Mouse (Mus musculus) limb, embryonic 15.5 days (tissue): ENCODE data around the gene Mettl2. TPM values are rescaled to one million over a fixed set of nuclear protein-coding genes. Genes with fewer than 3 reads are reported as not detected.
A peak's percentile ranks its signal among the peaks of the same experiment; 100 is the strongest.

Experiments used
- ATAC-seq: fragments of 200-750 bp; cut with Nextera tagmentation; 2 replicates; pipeline ENCODE4 v1.8.0; 2017; ENCODE audit warnings: low read depth, moderate TSS enrichment; ENCODE audit not compliant: insufficient number of reproducible peaks, low FRiP score, low TSS enrichment
- H3K27ac ChIP-seq: fragments of 300-500 bp; sonication (generic); 2 replicates; pipeline ENCODE4 v1.5.1; 2015; ENCODE audit warnings: moderate library complexity, mild to moderate bottlenecking, inconsistent platforms
- H3K27me3 ChIP-seq: fragments of 300-500 bp; sonication (generic); 2 replicates; pipeline ENCODE4 v1.6.1; 2015; ENCODE audit warnings: inconsistent platforms
- H3K36me3 ChIP-seq: fragments of 300-500 bp; sonication (generic); 2 replicates; pipeline ENCODE4 v1.6.1; 2015; ENCODE audit warnings: inconsistent platforms
- H3K4me1 ChIP-seq: fragments of 300-500 bp; sonication (generic); 2 replicates; pipeline ENCODE4 v1.6.1; 2015; ENCODE audit warnings: inconsistent platforms
- H3K4me2 ChIP-seq: fragments of 300-500 bp; sonication (generic); 2 replicates; pipeline ENCODE4 v1.6.1; 2015; ENCODE audit warnings: mild to moderate bottlenecking, inconsistent platforms
- H3K4me3 ChIP-seq: fragments of 300-500 bp; sonication (generic); 2 replicates; pipeline ENCODE4 v1.5.1; 2015; ENCODE audit warnings: mild to moderate bottlenecking, inconsistent platforms
- H3K9ac ChIP-seq: fragments of 300-500 bp; sonication (generic); 2 replicates; pipeline ENCODE4 v1.6.1; 2015; ENCODE audit warnings: inconsistent platforms
- H3K9me3 ChIP-seq: fragments of 300-500 bp; sonication (generic); 2 replicates; pipeline ENCODE4 v1.6.1; 2016; ENCODE audit warnings: inconsistent platforms
- WGBS: fragments of 180-500 bp; shearing (Covaris S2); methylation state at CpG from one replicate; pipeline ENCODE4 v1.1.7; 2015; 5-methylcytosine and 5-hydroxymethylcytosine counted together
- polyA plus RNA-seq: library from polyadenylated mRNA; unstranded; fragments of >200 nt; fragmentation: Nextera tagmentation; extraction: Ambion mirVana; gene quantifications from 2 replicates; pipeline ENCODE4 v1.2.1, GENCODE M21; 2015

Mettl2 gene
- polyA plus RNA-seq, 1 experiment from 2014 or later, result 38.5 TPM

GRCm38 (mm10) chr11:105155915-105156314, 29.7 kb downstream of the Mettl2 start:
- no peak overlapping the region for H3K4me3 ChIP-seq
- 47% methylated on average over 4 of the region's 4 CpGs for whole genome bisulfite sequencing
- H3K4me2 ChIP-seq, result no peak overlapping the region
- H3K27ac ChIP-seq, result no peak overlapping the region
- H3K4me1 ChIP-seq, result peaks cover 17% of the 10 kb centered on the region
- peaks cover 3% of the 10 kb centered on the region; the same call in 1 of the 2 replicates for H3K27me3 ChIP-seq
- no peaks in the 10 kb centered on the region for H3K9me3 ChIP-seq
- no peak for ATAC-seq
- H3K36me3 ChIP-seq, result no peaks in the 10 kb centered on the region
- H3K9ac ChIP-seq, result no peak overlapping the region

- Histone ChIP-seq H3K27ac (no peak overlapping the region), H3K9ac (no peak overlapping the region), H3K4me2 (no peak overlapping the region), H3K36me3 (no peaks in the 10 kb centered on the region), H3K4me3 (no peak overlapping the region), H3K9me3 (no peaks in the 10 kb centered on the region), H3K4me1 (peaks cover 10% of the 10 kb centered on the region), H3K27me3 (no peaks in the 10 kb centered on the region)
- ATAC-seq, result no peak
- 82% methylated on average over 19 of the region's 19 CpGs for WGBS
Observed at GRCm38 (mm10) chr11:105156748-105157267, 30.6 kb downstream of the Mettl2 start.

- no peak overlapping the region for H3K4me2 ChIP-seq
- no peak overlapping the region for H3K4me3 ChIP-seq
- ATAC-seq, result no peak
- no peak overlapping the region for H3K9ac ChIP-seq
- H3K9me3 ChIP-seq, result no peaks in the 10 kb centered on the region
- no peaks in the 10 kb centered on the region for H3K27me3 ChIP-seq
- H3K27ac ChIP-seq, result no peak overlapping the region
- no peaks in the 10 kb centered on the region for H3K36me3 ChIP-seq
- peaks cover 8% of the 10 kb centered on the region for H3K4me1 ChIP-seq
Observed at GRCm38 (mm10) chr11:105158047-105158446, 31.8 kb downstream of the Mettl2 start.

- Histone ChIP-seq H3K4me2 (no peak overlapping the region), H3K9ac (no peak overlapping the region), H3K27ac (no peak overlapping the region), H3K9me3 (no peaks in the 10 kb centered on the region), H3K4me3 (no peak overlapping the region), H3K27me3 (no peaks in the 10 kb centered on the region), H3K4me1 (no peaks in the 10 kb centered on the region), H3K36me3 (no peaks in the 10 kb centered on the region)
- no peak for ATAC-seq
- 49% methylated on average over 6 of the region's 6 CpGs for WGBS
Observed at GRCm38 (mm10) chr11:105159673-105160360, 33.6 kb downstream of the Mettl2 start.

- H3K9ac ChIP-seq, result no peak overlapping the region
- H3K36me3 ChIP-seq, result no peaks in the 10 kb centered on the region
- no peak overlapping the region for H3K4me2 ChIP-seq
- no peak overlapping the region for H3K27ac ChIP-seq
- no peak overlapping the region for H3K4me3 ChIP-seq
- H3K4me1 ChIP-seq, result no peaks in the 10 kb centered on the region
- 80% methylated on average over 2 of the region's 2 CpGs for WGBS
- no peaks in the 10 kb centered on the region for H3K9me3 ChIP-seq
- no peak for ATAC-seq
- H3K27me3 ChIP-seq, result 0 out of 2 replicates have a peak, but pooled peaks cover 3% of the 10 kb centered on the region
Observed at GRCm38 (mm10) chr11:105161411-105161810, 35.2 kb downstream of the Mettl2 start.

GRCm38 (mm10) chr11:105164516-105165510, 38.6 kb downstream of the Mettl2 start:
- WGBS, result 79% methylated on average over 69 of the region's 69 CpGs
- Histone ChIP-seq H3K4me1 (no peaks in the 10 kb centered on the region), H3K4me2 (no peak overlapping the region), H3K36me3 (no peaks in the 10 kb centered on the region), H3K4me3 (no peak overlapping the region), H3K27ac (no peak overlapping the region), H3K9ac (no peak overlapping the region), H3K9me3 (no peaks in the 10 kb centered on the region), H3K27me3 (0 out of 2 replicates have a peak, but pooled peaks cover 3% of the 10 kb centered on the region)
- no peak for ATAC-seq

GRCm38 (mm10) chr11:105166780-105167179, 40.6 kb downstream of the Mettl2 start:
- Histone ChIP-seq H3K9ac (no peak overlapping the region), H3K27me3 (0 out of 2 replicates have a peak, but pooled peaks cover 3% of the 10 kb centered on the region), H3K9me3 (no peaks in the 10 kb centered on the region), H3K4me1 (0 out of 2 replicates have a peak, but pooled peaks cover 2% of the 10 kb centered on the region), H3K4me2 (no peak overlapping the region), H3K4me3 (no peak overlapping the region), H3K36me3 (no peaks in the 10 kb centered on the region), H3K27ac (no peak overlapping the region)
- WGBS, result 89% methylated on average over 10 of the region's 10 CpGs
- ATAC-seq, result no peak

GRCm38 (mm10) chr11:105178516-105178915, 52.3 kb downstream of the Mettl2 start, which contains the start of gene Tlk2:
Gene Tlk2, plus strand, starts transcription at chr11:105178807.
- no peaks in the 10 kb centered on the region for H3K27me3 ChIP-seq
- peaks cover 14% of the 10 kb centered on the region for H3K4me1 ChIP-seq
- H3K4me3 ChIP-seq, result no peak within 1 kb of the TSS
- H3K9ac ChIP-seq, result no peak within 1 kb of the TSS
- 40% methylated on average over 2 of the region's 2 CpGs for WGBS
- ATAC-seq, result no peak
- H3K27ac ChIP-seq, result no peak within 1 kb of the TSS
- peak within 1 kb of the TSS; percentile 82; the same call in 1 of the 2 replicates for H3K4me2 ChIP-seq
- H3K36me3 ChIP-seq, result no peaks in the 10 kb centered on the region
- no peaks in the 10 kb centered on the region for H3K9me3 ChIP-seq

- Histone ChIP-seq H3K9ac (no peak overlapping the region), H3K4me1 (peaks cover 14% of the 10 kb centered on the region), H3K27me3 (no peaks in the 10 kb centered on the region), H3K4me2 (peak overlapping the region; percentile 82; the same call in 1 of the 2 replicates), H3K27ac (no peak overlapping the region), H3K9me3 (no peaks in the 10 kb centered on the region), H3K36me3 (peaks cover 6% of the 10 kb centered on the region), H3K4me3 (peak overlapping the region; percentile 93)
- no peak for ATAC-seq
- 84% methylated on average over 4 of the region's 4 CpGs for WGBS
Observed at GRCm38 (mm10) chr11:105179523-105179922, 53.3 kb downstream of the Mettl2 start.

- Histone ChIP-seq H3K4me2 (peak overlapping the region; percentile 82), H3K36me3 (peaks cover 13% of the 10 kb centered on the region), H3K4me1 (peaks cover 14% of the 10 kb centered on the region), H3K4me3 (peak overlapping the region; percentile 93), H3K27me3 (no peaks in the 10 kb centered on the region), H3K9me3 (no peaks in the 10 kb centered on the region), H3K9ac (peak overlapping the region; percentile 82), H3K27ac (peak overlapping the region; percentile 97)
- under 1% methylated on average over 35 of the region's 35 CpGs for WGBS
- ATAC-seq, result peak; percentile 36
Observed at GRCm38 (mm10) chr11:105180471-105181091, 54.4 kb downstream of the Mettl2 start.

- ATAC-seq, result peak; percentile 95
Observed at GRCm38 (mm10) chr11:105181126-105181637, 55.0 kb downstream of the Mettl2 start.

More at GRCm38 (mm10) chr11:105181126-105181637, 55.0 kb downstream of the Mettl2 start:
- WGBS, result 0% methylated on average over 29 of the region's 60 CpGs
- H3K9me3 ChIP-seq, result no peaks in the 10 kb centered on the region
- peaks cover 19% of the 10 kb centered on the region for H3K36me3 ChIP-seq
- H3K4me2 ChIP-seq, result peak overlapping the region; percentile 82
- H3K4me3 ChIP-seq, result peak overlapping the region; percentile 93
- H3K4me1 ChIP-seq, result peaks cover 14% of the 10 kb centered on the region
- peak overlapping the region; percentile 97 for H3K27ac ChIP-seq
- H3K9ac ChIP-seq, result peak overlapping the region; percentile 98
- H3K27me3 ChIP-seq, result no peaks in the 10 kb centered on the region
